Mouse (Mus musculus): ENCODE measurements around the gene Syn1.

DNA sequence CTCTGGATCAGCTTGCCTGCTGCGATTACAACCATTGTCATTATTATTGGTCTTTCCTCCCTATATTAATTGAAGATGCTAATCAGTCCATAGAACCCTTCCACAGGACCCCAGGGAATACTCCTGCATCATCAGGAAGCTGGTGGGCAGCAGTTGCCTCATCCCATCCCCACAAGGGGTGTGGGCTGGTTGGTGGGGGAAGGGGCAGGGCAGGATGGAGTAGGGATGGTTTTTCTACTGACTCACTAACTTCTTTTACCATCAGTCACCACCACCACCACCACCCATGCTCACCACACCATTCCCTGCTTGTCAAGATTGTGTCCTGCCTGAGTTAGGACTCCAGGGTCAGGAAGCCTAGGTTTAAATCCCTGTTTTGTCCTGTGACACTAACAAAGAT, 51.6 kb downstream of the Syn1 start:
- no peak for TF ChIP-seq CTCF (IDR thresholded peaks at IDR 0.05; ENCODE audit: low read depth, low read length)
- no peak for TF ChIP-seq GATA1 (IDR thresholded peaks at IDR 0.05; ENCODE audit: borderline replicate concordance, low read length)
- TF ChIP-seq GATA2 (IDR thresholded peaks at IDR 0.05; ENCODE audit: borderline replicate concordance, low read depth, low read length): no peak
- no peak for TF ChIP-seq TAL1 (conservative IDR thresholded peaks at IDR 0.05; ENCODE audit: low read depth, low read length)

Measured in G1E (cell line).